Mouse (Mus musculus) NIH3T3 (cell line): Measurements from ENCODE around the gene Myzap.
"Not testable (repeated sequence)": the region's sequence is repeated elsewhere in the genome, so short reads cannot be mapped to it uniquely, and the experiment has no call there.

Source experiments
- DNase-seq: peaks from one replicate; pipeline ENCODE4 v3.0.0-alpha.2; 2012; ENCODE audit warnings: low read depth

The Myzap gene

DNA sequence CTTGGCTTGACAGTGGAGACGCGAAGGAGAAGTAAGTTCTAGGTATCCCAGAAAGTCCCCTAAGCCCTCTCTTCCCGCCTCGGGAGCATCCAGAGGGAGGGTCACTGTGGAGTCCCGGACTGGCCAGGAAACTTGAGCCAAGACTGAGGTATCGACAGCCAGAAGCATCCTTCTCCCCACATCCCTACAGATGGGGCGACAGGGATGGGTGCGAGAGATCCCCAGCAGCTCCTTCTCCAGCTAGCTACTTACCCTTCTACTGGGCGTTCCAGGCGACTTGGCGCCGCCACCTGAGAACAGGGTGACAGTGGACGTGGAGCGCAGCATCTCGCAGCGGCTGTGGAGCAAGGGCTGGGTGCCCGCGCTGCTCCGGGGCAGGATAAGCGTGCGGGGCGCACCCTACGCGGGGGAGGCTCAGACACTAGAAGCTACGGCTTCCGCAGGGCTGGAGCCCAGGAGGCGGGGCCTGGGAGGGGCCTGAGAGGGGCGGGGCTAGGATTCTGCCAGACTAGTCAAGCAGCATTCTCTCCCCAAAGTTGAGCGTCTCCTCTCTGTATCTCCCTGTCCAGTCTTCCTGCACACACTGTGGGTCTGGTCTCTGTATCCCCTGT is at the start of gene Myzap:
Myzap (minus strand) TSS at position 423 of the 611 bp plus-strand sequence.
- peak; percentile 78 for DNase-seq

DNA sequence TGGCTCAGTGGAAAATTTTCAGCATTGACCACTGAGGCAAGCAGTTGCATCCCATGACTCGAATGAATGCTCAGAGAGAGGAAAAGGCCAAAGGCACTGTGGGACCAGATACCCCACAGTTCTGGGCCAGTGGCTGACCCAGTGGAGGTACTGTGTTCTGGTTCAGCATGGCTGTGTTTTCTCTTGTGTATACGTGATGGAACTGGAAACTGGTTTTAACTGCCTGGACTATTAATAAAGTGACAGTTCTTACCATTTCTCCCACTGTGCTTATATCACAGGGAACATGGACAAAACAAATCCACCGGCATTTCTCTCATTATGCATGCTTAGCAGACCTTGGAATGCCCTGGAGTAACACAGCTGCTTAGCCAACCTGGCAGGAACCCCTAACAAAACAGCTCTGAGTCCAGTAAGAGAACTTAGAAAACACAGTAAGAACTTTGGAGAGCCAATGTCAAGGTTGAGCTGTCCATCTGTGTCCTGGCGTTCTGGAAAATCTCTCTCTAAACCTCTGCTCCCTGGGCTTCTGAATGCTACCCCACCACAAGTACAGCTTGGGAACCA is 48.3 kb upstream of the Myzap start:
- no peak for DNase-seq

DNA sequence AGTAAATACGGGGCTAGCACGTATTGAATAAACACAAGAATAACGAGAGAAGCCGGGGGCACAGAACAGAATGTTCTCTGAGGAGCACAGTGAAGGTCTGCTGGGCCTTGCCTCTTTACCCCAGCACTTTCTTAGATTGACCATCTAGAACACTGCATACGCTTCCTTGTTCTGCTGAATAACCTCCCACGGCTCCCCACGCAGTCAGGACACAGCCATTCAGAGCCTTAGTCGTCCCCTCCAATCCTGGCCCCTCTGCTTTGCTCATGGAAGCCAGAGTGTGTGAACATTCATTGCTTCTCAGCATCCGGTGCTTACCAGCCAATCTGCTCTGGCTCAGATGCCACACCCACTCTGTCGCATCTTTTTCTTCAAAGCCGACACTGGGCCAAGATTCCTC is 46.0 kb upstream of the Myzap start:
- DNase-seq: no peak

DNA sequence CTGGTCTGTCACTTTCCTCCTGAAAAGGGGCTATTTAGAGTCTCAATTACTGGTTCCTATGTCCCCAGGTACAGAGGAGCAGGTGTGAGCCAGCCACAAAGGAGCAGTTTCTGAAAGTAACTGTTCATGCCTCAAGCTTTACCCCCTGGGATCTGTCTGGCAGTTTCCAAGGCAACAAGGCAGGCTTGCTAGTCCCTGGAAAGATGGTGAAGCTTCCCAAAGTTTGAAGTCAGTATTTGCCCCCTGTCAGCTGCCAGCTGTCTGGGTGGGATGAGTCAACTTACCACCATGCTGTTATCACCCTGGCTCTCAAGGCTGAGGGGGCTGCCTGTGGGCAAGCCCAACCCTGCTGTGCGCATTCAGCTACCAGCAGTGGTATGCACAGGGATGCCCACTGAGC is 44.7 kb upstream of the Myzap start:
- no peak for DNase-seq

DNA sequence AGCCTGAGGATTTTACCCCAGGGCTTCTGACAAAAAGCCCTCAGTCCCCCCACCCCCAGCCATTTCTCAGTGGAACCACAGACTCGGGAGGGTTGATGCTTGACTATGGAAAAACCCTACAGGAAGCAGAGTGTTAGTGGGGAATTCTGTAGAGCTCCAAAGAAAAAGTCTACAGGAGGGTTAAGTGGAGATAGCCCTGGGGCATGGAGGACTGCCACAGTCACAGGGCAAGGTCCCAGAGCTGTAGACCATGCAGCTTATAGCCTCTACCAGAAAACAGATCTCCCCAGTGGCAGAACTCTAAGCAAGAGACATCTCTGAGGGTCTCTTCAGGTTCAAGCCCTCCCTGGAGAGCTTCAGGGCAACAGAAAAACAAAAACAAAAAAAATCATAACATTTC is 43.5 kb upstream of the Myzap start:
- DNase-seq: no peak

DNA sequence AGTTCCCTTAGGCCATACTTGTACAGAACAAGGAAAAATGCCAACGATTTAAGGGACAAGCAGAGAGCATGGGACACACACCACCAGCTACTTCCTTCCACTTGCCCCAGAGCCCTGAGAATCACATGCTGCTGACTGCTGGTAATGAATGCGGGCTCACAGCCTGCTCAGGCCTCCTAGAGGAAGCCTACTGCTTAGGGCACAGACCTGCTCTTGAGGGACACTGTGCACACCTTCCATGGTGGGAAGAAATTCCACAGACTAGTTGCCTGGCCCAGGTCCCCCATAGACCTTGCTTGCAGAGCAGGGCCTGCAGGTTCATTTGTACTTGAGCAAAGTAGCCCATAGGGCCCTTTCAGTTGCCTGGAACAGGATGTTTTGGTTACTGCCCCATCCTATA is 42.8 kb upstream of the Myzap start:
- DNase-seq: no peak

DNA sequence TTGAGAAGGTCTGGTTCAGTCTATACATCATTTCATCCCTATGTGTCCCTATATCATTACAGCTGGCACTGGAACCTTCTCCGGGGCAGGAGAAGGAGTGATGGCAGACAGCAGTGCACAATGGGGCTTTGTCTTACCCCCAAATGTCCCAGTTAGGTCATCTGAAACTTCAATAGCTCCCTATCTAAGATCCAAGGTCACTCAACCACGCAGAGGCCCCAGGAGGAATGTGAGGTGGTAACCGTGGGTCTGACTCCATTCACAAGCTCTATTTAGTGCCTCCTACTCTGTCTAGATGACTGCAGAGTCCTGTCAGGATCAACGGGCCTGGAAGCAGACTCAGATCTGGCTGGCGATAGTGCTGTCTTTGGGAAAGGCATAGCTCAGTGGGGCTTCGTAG is 36.8 kb upstream of the Myzap start:
- DNase-seq: no peak

DNA sequence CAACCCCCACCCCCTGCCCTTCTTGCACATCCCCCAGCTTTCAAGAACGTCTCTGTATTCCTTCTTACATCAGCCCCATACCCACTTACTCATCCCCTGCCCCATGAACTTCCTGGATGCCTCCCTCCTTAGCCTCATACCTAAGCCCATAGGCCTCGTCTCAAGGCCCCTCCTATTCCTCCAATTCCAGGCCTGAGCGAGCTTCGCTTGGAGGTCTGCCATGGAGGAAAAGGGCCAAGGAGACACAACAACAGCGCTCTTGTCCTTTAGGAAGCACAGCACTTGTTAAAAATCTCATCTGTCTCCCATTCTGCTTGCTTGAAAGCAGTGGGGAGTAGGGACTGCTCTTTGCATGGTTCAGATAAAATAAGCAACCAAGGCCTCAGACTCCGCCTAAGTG is 36.1 kb upstream of the Myzap start:
- DNase-seq: no peak

DNA sequence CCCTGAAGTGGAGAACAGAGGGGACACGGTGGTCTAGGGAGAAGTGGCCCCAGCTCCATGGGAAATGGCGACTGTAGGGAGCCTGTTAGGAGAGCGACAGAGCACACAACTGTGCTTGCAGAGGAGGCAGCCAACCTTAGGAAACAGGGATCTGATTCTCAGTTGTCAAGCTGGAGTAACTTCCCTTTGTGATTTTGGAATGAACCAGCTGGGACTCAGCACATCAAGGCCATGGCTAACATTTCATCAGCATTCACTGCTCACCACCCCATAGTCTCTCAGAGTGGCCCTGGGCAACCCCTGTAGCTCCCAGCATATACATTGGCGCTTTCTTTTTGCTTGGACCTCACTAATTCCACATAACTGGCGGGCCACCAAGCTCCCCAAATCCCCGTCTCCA is 33.8 kb upstream of the Myzap start:
- no peak for DNase-seq

DNA sequence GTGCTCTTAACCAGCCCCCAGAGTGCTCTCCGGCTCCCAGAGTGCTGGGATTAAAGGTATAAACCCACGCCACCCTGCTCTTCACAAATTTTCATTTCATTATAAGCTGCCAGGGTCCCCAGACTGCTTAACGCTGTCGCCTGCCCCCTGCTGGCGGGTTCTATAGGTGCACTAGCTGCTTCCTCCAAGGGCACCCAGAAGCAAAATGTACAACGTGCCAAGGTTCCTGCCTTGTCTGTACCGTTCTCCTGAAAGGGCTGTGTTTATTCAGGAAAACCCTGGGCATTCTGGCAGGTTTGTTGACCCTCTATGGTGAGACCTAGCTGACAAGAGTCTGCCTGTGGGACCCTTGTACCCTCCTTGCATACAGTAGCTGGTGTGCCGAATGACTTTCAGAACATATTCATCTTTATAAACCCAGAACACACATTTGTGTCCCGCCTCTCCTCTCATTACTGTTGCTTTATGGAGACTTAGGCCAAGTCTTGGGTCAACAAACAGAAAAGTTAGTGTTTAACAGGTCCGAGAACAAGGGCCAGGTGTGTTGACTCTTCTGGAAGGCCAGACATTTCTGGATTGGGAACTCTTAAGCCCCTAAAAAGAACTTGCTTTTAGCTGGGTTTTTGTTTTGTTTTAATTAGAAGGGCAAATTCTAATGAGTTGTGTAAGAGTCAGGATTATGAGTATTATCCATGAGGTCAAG is 32.8 kb upstream of the Myzap start:
- DNase-seq: peak; percentile 60

DNA sequence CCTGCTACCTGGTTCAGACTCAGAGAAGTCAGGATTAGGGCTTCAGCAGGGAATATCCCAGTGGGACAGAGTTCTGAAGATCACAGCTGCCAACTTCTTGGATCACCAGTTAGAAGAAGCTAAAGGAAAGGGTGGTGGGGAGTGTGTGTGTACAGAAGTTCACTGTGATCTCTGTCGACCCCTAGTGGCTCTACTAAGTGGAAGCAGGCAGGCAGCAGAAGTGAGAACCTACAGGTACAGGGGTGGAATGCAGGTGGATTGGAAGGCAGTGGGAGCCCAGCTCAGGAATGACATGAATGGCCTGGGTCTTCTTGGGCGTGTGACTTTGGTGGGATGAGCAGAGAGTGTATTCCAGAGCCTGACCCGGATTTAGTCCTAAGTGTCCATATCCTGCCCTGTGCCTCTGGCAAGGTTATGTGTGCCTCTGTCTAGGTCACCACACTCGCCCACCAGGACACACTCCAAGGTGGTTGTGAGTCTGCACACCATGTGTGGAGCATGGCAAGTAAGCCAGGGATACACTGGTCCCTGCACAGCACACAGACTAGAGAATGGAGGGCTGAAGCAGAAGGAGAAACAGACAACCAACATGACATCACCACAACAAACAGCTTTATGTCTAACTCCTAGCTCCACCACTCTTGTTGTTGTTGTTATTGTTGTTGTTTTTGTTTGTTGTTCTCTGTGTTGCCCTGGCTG is 31.9 kb upstream of the Myzap start:
- DNase-seq: peak; percentile 59

DNA sequence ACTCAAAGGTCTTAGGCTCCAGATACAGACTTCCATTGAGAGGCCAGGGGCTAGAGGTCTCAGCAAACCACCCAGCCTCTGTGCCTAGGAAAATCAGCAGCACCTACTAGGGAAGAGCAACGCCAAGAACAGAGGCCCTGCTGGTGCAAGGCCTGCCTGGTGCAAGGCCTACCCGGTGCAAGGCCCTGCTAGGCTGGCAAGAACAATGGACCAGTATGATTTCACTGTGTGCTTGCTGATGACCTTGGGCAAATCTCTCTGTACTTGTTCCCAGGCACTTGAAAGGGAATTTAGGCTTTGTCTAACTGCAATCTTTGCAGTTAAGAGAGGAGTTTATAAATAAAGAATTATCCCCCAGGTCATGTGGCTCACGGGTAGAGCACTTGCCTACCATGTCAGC is 30.4 kb upstream of the Myzap start:
- DNase-seq: no peak

DNA sequence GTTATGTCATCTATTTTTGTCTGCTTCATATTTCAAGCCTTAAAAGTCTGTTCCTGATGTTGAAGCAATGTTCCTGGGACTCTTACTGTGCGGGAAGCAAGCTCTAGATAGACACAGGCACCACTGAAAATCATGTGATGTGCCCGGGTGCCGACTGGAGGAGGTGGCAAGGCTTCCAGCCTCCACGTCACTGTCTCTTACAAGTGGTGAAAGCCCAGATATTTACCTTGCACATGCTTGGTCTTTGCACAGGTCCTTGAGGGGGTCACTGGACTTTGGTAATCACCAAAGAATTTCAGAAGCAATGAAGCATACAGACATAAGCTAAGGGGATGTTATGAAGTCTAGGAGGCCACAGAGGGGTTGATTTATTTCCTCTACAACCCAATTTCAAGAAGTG is 29.8 kb upstream of the Myzap start:
- no peak for DNase-seq

DNA sequence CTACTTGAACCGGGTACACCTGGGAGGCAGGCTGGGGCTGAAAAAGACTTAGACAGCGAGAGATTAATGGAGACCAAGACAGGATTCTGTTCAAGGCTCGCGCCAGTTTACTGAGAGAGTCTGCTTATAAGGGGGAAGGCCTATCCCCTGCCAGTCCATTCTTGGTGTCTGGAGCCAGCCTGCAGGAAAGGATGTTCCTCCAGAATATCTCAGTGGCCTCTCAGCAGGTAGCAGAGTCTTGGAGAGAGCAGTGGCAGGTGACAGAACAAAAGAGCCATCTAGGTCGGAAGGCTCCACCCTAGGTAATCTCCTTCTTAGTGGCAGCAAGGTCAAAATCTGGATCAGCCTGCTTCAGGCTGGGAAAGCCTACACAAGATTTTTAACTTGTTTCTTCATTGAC is 28.0 kb upstream of the Myzap start:
- not testable (repeated sequence) for DNase-seq

DNA sequence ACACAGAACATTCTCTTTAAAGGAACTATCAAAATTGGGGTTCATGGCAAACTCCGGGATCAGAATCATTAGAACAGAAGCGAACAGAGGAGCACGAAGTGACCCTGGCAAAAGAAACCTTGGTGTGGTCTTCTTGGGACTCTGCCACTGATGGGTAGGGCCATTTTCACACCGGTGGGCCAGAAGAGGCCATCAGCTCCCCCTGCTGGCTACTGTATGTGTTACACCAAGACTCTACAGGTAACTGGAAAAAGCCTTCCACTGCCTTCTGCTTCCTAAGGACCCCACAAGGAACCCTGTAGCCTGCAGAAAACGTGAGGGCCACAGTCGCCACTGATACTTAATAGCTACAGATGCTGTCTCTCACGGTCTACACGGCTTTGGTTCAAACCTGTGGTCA is 25.2 kb upstream of the Myzap start:
- peak; percentile 50 for DNase-seq

DNA sequence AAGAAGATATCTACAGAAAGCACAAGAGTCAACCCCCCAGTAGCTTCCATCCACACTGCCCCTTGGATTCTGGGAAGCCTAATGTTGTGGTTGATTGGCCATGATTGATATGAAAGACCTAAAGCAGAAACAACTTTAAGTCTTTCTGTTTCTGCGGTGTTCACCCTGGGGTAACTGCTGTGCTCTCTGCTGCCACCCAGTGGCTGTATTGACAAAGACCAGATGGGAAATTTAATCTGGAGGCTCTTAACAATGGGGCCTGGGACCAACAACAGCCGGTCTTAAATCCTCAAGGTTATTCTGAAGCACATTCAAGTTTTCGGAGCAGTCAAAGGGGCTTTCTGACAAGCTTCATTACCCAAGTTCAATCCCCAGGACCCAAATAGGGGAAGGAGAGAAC is 24.0 kb upstream of the Myzap start:
- peak; percentile 85 for DNase-seq

DNA sequence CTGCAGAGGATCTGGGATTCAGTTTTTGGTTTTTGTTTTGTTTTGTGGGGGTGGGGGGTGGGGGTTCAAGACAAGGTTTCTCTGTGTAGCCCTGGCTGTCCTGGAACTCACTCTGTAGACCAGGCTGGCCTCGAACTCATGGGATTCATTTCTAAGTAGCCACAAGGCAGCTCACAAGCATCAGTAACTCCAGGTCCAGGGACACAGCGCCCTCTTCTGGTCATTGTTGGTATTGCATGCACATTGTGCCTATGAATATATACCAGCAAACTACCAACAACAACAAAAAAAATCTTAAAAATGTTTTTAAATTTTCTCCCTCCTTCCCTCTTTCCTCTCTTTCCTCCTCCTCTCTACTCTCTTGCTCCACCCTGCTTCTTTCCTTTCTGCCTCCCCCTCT is 22.5 kb upstream of the Myzap start:
- peak; percentile 59 for DNase-seq

DNA sequence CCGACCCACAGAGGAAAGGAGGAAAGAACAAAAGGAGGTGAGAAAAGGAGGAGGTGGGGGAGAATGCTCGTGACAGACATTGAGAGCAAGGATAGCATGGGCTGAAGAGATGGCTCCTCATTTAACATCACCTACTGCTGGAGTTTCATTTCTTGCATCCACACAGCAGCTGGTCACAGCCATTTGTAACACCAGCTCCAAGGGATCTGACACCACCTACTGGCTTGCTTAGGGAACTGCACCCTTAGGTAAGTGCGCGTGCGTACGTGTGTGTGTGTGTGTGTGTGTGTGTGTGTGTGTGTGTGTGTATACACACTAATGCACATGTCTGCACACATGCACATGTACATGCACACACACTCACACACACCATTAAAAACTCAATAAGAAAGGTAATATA is 20.8 kb upstream of the Myzap start:
- no peak for DNase-seq

DNA sequence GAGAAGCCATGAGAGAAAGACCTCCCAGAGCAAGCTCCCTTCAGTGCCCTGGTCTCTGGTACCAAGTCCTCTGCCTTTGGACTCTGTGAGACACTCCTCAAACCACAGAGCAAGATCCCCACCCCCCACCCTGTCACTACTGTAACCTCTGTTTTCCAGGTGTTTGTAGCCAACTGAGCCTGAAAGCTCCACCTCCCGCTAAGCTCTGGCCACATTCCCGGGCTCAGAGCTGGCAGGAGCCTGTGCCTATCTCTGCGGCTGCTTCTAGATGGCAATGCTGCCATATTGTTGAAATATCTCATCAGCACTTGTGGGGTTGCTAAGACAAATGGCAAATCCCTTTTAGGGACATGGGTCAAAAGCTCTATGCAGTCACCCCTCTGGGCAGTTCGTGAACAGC is 19.7 kb upstream of the Myzap start:
- no peak for DNase-seq

DNA sequence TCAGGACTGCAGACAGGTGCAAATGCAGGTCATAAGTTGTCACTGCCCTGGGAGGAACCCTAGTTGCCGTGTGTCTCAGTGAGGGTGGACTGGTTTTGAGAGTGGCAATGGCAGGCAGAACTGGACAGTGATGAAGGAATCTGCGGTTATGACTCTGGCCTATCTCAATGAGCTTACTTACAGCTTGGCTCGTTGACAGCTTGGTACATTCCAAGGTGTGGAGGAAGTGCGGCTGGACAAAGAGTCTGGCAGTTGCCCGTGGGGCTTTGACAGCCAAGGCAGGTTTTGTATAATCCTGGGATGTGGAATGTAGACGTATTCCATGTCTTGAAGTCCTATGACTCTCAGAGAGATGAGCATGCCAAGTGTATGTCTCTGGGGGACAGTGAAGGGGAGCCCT is 16.9 kb upstream of the Myzap start:
- no peak for DNase-seq

DNA sequence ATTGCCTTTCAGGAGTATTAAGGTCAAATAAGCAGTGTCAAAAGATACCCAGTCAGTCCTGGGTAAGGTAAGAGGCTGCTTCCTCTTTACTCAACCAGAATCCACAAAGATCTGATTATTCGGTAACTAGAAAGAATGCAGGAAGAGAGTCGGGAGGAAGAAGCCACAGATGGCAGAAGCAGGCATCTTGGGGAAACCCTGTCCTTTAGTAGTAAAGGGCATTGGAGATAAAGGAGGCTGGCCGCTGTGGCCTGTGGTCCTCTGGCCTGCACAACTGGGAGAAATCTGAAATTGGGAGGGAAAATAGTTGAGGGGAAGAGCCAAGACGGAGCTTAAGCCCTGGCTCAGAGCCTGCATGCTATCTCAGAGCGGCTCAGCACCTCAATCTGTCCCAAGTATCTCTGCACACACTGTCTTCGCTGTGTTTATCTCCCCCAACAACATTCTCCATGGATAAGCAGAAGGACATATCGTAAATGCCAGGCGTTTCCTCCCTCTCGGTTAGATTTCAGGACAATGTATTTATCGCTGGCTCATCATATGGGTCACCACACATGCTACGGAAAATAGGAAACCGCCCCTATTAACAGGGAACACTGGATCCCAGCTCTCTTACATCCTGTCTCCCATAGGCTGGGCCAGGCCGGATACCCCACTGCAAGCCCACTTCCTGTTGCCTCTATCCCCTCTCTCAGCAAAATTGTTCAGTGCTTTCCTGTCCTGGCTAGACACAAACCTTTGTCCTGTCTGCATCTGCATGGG is 14.3 kb upstream of the Myzap start:
- DNase-seq: no peak

DNA sequence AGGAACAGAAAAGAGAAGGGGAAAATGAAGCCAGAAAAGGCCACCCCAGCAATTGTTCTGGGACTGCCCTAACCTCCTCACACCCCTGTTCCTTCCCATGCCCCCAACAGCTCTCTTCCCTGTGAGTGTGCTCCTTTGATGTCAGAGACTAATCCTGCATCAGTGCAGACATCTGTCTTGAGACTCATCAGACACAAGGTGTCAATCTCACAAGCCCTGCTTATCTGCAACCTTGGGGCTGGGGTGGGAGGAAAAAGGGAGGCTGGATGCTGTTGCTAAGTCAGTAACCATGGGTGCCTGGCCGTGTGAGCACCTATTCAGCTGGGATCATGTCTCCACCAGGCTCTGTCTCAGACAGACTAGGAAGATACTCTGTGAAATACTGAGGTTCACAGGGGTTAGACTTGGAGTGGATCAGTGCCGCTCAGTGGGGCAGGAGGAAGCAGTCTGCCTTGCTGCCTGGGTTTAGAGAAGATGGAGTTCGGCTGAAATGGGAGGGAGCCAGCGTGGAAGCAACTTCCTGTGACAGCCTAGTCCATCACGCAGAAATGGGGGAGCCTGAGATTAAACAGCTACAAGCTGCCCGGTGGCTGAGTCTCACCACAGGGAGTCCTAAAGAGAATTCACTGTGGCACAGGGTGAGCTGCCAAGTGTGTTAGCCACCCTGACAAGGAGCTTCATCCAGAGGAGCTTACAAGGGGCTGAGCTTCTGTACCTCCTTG is 12.9 kb upstream of the Myzap start:
- no peak for DNase-seq
